Mouse (Mus musculus) ES-Bruce4 (cell line): ENCODE results near the gene Prkch.

Source experiments
- CTCF ChIP-seq: IDR thresholded peaks from one replicate; pipeline ENCODE4 v1.8.1; 2011; ENCODE audit warnings: low read depth, low read length
- EP300 ChIP-seq: IDR thresholded peaks from 2 replicates; pipeline ENCODE4 v1.6.1; 2011; ENCODE audit warnings: low read depth, low read length; ENCODE audit not compliant: insufficient read depth
- POLR2A ChIP-seq: IDR thresholded peaks from one replicate; pipeline ENCODE4 v1.8.1; 2011; ENCODE audit warnings: low read length; ENCODE audit not compliant: insufficient read depth

- no peak for TF ChIP-seq CTCF
- no peak for TF ChIP-seq POLR2A
- TF ChIP-seq EP300, result no peak
Observed at GRCm38 (mm10) chr12:73723887-73724286, 139.3 kb downstream of the Prkch start.
